Mouse (Mus musculus) myocyte (in vitro differentiated cells): Measurements from ENCODE around the gene Tmprss7. TPM values are rescaled to one million over a fixed set of nuclear protein-coding genes. Genes with fewer than 3 reads are reported as not detected.

Experiments used
- H3K27me3 ChIP-seq: one replicate; pipeline ENCODE4 v1.6.1; 2011; ENCODE audit not compliant: control insufficient read depth, insufficient read depth, insufficient read length
- H3K36me3 ChIP-seq: one replicate; pipeline ENCODE4 v1.6.1; 2011; ENCODE audit not compliant: control insufficient read depth, insufficient read depth
- H3K4me2 ChIP-seq: one replicate; pipeline ENCODE4 v1.6.1; 2011; ENCODE audit warnings: low read depth, control low read depth
- H3K4me3 ChIP-seq: one replicate; pipeline ENCODE4 v1.5.1; 2011; ENCODE audit warnings: mild to moderate bottlenecking, control low read depth, moderate library complexity
- H3K79me2 ChIP-seq: one replicate; pipeline ENCODE4 v1.6.1; 2011; ENCODE audit not compliant: control insufficient read depth, insufficient read depth
- H3ac ChIP-seq: one replicate; pipeline ENCODE4 v1.6.1; 2011; ENCODE audit not compliant: control insufficient read depth, insufficient read length
- CEBPB ChIP-seq: IDR thresholded peaks from 2 replicates; pipeline ENCODE4 v1.6.1; 2011; ENCODE audit warnings: mild to moderate bottlenecking, moderate library complexity; ENCODE audit not compliant: poor library complexity, insufficient read depth, severe bottlenecking
- E2F4 ChIP-seq: IDR thresholded peaks from one replicate; pipeline ENCODE4 v1.6.1; 2011; ENCODE audit warnings: mild to moderate bottlenecking, control low read depth, moderate library complexity; ENCODE audit not compliant: insufficient read depth
- MAX ChIP-seq: IDR thresholded peaks from one replicate; pipeline ENCODE4 v1.6.1; 2011; ENCODE audit warnings: low read depth, mild to moderate bottlenecking, control low read depth
- MYOD1 ChIP-seq, 3 experiments: IDR thresholded peaks; one replicate each; pipeline ENCODE4 v1.6.1; 2011; ENCODE audit warnings: control low read depth in 2 of 3, low read depth in 2 of 3, mild to moderate bottlenecking in 2 of 3, moderate library complexity in 1 of 3; ENCODE audit not compliant: insufficient read length in 2 of 3, control insufficient read depth in 1 of 3
- MYOG ChIP-seq, 3 experiments: IDR thresholded peaks; one replicate each; pipeline ENCODE4 v1.6.1; 2011; ENCODE audit warnings: control low read depth in 2 of 3, low read depth in 2 of 3, mild to moderate bottlenecking in 2 of 3; ENCODE audit not compliant: insufficient read length in 2 of 3, control insufficient read depth in 1 of 3, insufficient read depth in 1 of 3
- POLR2A ChIP-seq: IDR thresholded peaks from one replicate; pipeline ENCODE4 v1.6.1; 2011; ENCODE audit warnings: low read depth, mild to moderate bottlenecking, control low read depth, moderate library complexity; ENCODE audit not compliant: insufficient read length
- POLR2AphosphoS2 ChIP-seq: IDR thresholded peaks from one replicate; pipeline ENCODE4 v1.6.1; 2011; ENCODE audit warnings: low read depth, control low read depth; ENCODE audit not compliant: insufficient read length
- REST ChIP-seq: IDR thresholded peaks from one replicate; pipeline ENCODE4 v1.6.1; 2011; ENCODE audit warnings: mild to moderate bottlenecking, control low read depth, moderate library complexity; ENCODE audit not compliant: insufficient read depth, insufficient read length
- SRF ChIP-seq: IDR thresholded peaks from one replicate; pipeline ENCODE4 v1.6.1; 2011; ENCODE audit warnings: low read depth; ENCODE audit not compliant: control insufficient read depth, insufficient read length
- TCF12 ChIP-seq: IDR thresholded peaks from one replicate; pipeline ENCODE4 v1.6.1; 2011; ENCODE audit warnings: mild to moderate bottlenecking, control low read depth; ENCODE audit not compliant: poor library complexity, insufficient read depth, severe bottlenecking
- TCF3 ChIP-seq: IDR thresholded peaks from one replicate; pipeline ENCODE4 v1.6.1; 2011; ENCODE audit warnings: low read depth, control low read depth; ENCODE audit not compliant: insufficient read length
- USF1 ChIP-seq: IDR thresholded peaks from one replicate; pipeline ENCODE4 v1.6.1; 2011; ENCODE audit warnings: low read depth, mild to moderate bottlenecking, control low read depth, moderate library complexity
- polyA plus RNA-seq: library from polyadenylated mRNA; unstranded; fragments of >200 nt; fragmentation: generic; extraction: Trizol; gene quantifications from one replicate; pipeline ENCODE4 v1.2.1, GENCODE M21; 2012; ENCODE audit warnings: missing spikeins

Tmprss7 gene
- polyA plus RNA-seq, 1 experiment: not detected

DNA sequence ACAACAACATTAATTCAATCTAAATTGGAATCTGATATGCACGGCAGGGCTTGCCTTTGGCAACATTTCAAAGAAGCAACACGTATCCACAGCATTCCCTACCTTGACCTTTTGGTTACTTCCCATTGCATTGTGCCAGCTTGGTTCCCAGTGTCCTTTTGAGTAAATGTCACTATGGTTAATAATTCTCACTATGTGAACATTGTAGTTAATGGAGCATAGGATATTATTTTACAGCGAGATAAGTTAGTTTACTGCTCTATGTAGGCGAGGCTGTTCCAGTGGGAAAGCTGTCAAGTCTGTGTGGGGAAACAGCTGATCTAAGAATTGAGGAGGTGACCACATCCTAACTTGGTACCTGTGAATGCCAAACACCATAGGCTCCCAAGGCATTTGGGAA lies 23.5 kb downstream of the Tmprss7 start:
- Histone ChIP-seq H3K79me2 (no peaks in the 10 kb centered on the region), H3K36me3 (no peaks in the 10 kb centered on the region), H3K4me2 (no peak overlapping the region), H3K27me3 (no peaks in the 10 kb centered on the region), H3ac (no peak overlapping the region), H3K4me3 (no peak overlapping the region)
- TF ChIP-seq SRF: no peak
- TF ChIP-seq CEBPB: no peak
- no peak for TF ChIP-seq REST
- TF ChIP-seq POLR2A: no peak
- no peak for TF ChIP-seq MYOG (IDR thresholded peaks at IDR 0.05; ENCODE audit: control insufficient read depth in 1 of 3, insufficient read depth in 1 of 3, insufficient read length in 2 of 3, low read depth in 2 of 3)
- no peak for TF ChIP-seq E2F4
- TF ChIP-seq TCF3: no peak
- TF ChIP-seq MAX: no peak
- no peak for TF ChIP-seq TCF12
- TF ChIP-seq POLR2AphosphoS2: no peak
- TF ChIP-seq USF1: no peak
- TF ChIP-seq MYOD1 (IDR thresholded peaks at IDR 0.05; ENCODE audit: control insufficient read depth in 1 of 3, insufficient read length in 2 of 3, low read depth in 2 of 3): no peak

GRCm38 (mm10) chr16:45668178-45668577 lies 25.3 kb downstream of the Tmprss7 start:
- H3K4me3 ChIP-seq: no peak overlapping the region
- no peak overlapping the region for H3K4me2 ChIP-seq
- H3K79me2 ChIP-seq: no peaks in the 10 kb centered on the region
- H3ac ChIP-seq: no peak overlapping the region
- H3K27me3 ChIP-seq: no peaks in the 10 kb centered on the region
- no peaks in the 10 kb centered on the region for H3K36me3 ChIP-seq
- TF ChIP-seq POLR2AphosphoS2: no peak
- TF ChIP-seq CEBPB: no peak
- no peak for TF ChIP-seq MYOG (IDR thresholded peaks at IDR 0.05; ENCODE audit: control insufficient read depth in 1 of 3, insufficient read depth in 1 of 3, insufficient read length in 2 of 3, low read depth in 2 of 3)
- no peak for TF ChIP-seq TCF12

DNA sequence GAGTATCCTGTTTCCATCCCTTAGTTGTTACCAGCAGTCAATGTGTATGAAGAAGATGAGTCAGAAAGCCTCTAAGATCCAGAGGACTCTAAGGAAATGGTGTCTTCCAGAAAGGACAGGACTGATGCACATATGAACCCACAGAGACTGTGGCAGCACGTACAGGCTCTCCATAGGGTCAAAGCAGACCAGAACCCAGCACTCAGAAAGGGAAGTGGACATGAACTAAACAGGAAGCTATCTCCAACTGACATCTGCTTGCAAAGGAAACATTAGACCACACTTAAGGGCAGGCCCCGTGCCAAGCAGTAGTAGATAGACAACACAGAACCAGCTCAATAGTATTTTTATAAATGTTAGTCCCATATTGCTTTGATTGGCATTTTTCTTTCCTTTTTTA lies 27.3 kb downstream of the Tmprss7 start:
- Histone ChIP-seq H3K27me3 (no peaks in the 10 kb centered on the region), H3K36me3 (no peaks in the 10 kb centered on the region), H3K4me2 (no peak overlapping the region), H3K4me3 (no peak overlapping the region), H3ac (no peak overlapping the region), H3K79me2 (no peaks in the 10 kb centered on the region)
- TF ChIP-seq MYOG (IDR thresholded peaks at IDR 0.05; ENCODE audit: control insufficient read depth in 1 of 3, insufficient read depth in 1 of 3, insufficient read length in 2 of 3, low read depth in 2 of 3): no peak
- TF ChIP-seq REST: no peak
- no peak for TF ChIP-seq POLR2AphosphoS2
- TF ChIP-seq E2F4: no peak
- TF ChIP-seq TCF3: no peak
- no peak for TF ChIP-seq MAX
- TF ChIP-seq CEBPB: no peak
- no peak for TF ChIP-seq SRF
- no peak for TF ChIP-seq MYOD1 (IDR thresholded peaks at IDR 0.05; ENCODE audit: control insufficient read depth in 1 of 3, insufficient read length in 2 of 3, low read depth in 2 of 3)
- no peak for TF ChIP-seq TCF12
- no peak for TF ChIP-seq USF1
- no peak for TF ChIP-seq POLR2A

GRCm38 (mm10) chr16:45662381-45662780 lies 31.1 kb downstream of the Tmprss7 start:
- H3K79me2 ChIP-seq: no peaks in the 10 kb centered on the region
- no peaks in the 10 kb centered on the region for H3K27me3 ChIP-seq
- H3K4me2 ChIP-seq: no peak overlapping the region
- H3K36me3 ChIP-seq: no peaks in the 10 kb centered on the region
- no peak overlapping the region for H3ac ChIP-seq
- no peak overlapping the region for H3K4me3 ChIP-seq
- TF ChIP-seq USF1: no peak
- no peak for TF ChIP-seq POLR2A
- TF ChIP-seq E2F4: no peak
- TF ChIP-seq SRF: no peak
- TF ChIP-seq MYOD1 (IDR thresholded peaks at IDR 0.05; ENCODE audit: control insufficient read depth in 1 of 3, insufficient read length in 2 of 3, low read depth in 2 of 3): no peak
- TF ChIP-seq TCF12: no peak
- TF ChIP-seq CEBPB: no peak
- no peak for TF ChIP-seq MAX
- TF ChIP-seq POLR2AphosphoS2: no peak
- TF ChIP-seq MYOG (IDR thresholded peaks at IDR 0.05; ENCODE audit: control insufficient read depth in 1 of 3, insufficient read depth in 1 of 3, insufficient read length in 2 of 3, low read depth in 2 of 3): no peak
- no peak for TF ChIP-seq TCF3
- no peak for TF ChIP-seq REST

GRCm38 (mm10) chr16:45659596-45659995 lies 33.9 kb downstream of the Tmprss7 start:
- no peak for TF ChIP-seq USF1
- no peak for TF ChIP-seq POLR2AphosphoS2
- no peak for TF ChIP-seq TCF3
- TF ChIP-seq MYOG (IDR thresholded peaks at IDR 0.05; ENCODE audit: control insufficient read depth in 1 of 3, insufficient read depth in 1 of 3, insufficient read length in 2 of 3, low read depth in 2 of 3): no peak
- TF ChIP-seq SRF: no peak
- TF ChIP-seq POLR2A: no peak
- Histone ChIP-seq H3K36me3 (no peaks in the 10 kb centered on the region), H3K4me3 (no peak overlapping the region), H3K79me2 (no peaks in the 10 kb centered on the region), H3ac (no peak overlapping the region), H3K4me2 (no peak overlapping the region), H3K27me3 (no peaks in the 10 kb centered on the region)
